Mouse (Mus musculus) heart, postnatal 0 days (tissue): ENCODE measurements around the gene Mmp25.
A peak's percentile ranks its signal among the peaks of the same experiment; 100 is the strongest.

Experiments
- CTCF ChIP-seq: IDR thresholded peaks from 2 replicates; pipeline ENCODE4 v1.5.1; 2016; ENCODE audit warnings: antibody characterized with exemption, control low read depth, low read depth
- EP300 ChIP-seq: IDR thresholded peaks from 2 replicates; pipeline ENCODE4 v1.6.1; 2016; ENCODE audit warnings: antibody characterized with exemption, low read depth

DNA sequence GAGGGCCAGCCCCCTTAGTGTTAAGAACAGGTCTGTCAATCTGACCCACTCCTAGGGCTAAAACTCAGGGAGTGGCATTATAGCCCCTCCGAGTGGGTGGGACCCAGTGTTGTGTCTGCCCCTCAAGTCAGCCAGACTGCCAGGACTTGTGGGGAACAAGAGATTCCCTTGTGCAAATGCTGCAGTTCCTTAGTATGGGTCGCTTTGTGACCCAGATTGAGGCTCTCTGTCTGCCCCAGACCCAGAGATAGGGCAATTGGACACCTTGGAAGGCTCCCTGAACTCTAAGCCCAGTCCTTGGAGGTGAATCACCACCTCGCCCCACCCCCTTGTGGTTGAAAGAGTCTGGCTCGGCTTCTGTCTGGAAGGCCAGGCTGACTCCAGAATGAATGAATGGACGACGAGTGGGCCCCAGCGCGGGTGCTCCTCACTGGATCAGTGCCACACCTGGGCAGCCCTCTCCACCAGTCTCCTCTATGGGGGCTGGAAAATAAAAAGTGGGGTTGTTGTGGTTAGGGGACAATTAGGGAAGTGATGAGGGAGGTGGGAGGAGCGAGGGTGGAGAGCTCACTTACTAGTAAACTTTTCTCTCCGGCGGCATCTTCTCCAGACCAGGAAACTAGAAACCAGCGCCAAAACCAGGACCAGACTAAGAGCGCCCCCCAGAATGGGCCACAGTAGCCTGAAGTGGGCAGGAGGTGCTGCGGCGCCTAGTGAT lies 30.6 kb upstream of the Mmp25 start:
- TF ChIP-seq CTCF (peak; percentile 10; the same call in 1 of the 2 replicates), EP300 (no peak)
